Mouse (Mus musculus) lung, postnatal 36 days (tissue): ENCODE measurements at regions not wholly inside any gene's neighbourhood (a gene's known extent, or its start where the extent isn't known, plus 50 kb on each side); places are given as distances from the start of the nearest gene placed in this dataset.

Source experiments
- DNase-seq: peaks from one replicate; pipeline ENCODE4 v3.0.0; 2022; ENCODE audit warnings: mixed read lengths

- DNase-seq: no peak
These were observed 467.9 kb upstream of the Mef2c start for GRCm38 (mm10) chr13:83035962-83036361.

DNA sequence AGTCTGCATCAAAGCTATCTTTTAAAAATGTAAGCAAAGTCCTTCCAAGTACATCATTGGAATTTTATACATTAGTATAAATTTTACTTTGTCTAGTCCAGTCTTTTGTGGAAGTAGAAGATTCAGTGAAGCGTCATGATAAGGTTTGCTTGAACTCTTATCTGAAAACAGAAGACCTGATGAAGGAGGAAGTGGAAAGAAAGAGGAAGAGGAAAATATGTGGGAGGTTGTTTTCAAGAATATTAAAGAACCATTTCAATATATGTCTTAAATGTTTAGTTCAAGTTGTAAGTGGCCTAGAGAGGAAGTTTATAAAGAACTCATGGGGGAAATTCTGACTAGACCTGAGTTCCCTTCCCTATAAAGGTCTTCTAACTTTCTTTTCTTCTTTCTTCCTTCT lies 462.3 kb upstream of the Mef2c start:
- DNase-seq: no peak

- no peak for DNase-seq
These were observed 458.3 kb upstream of the Mef2c start for GRCm38 (mm10) chr13:83045516-83045915.

DNA sequence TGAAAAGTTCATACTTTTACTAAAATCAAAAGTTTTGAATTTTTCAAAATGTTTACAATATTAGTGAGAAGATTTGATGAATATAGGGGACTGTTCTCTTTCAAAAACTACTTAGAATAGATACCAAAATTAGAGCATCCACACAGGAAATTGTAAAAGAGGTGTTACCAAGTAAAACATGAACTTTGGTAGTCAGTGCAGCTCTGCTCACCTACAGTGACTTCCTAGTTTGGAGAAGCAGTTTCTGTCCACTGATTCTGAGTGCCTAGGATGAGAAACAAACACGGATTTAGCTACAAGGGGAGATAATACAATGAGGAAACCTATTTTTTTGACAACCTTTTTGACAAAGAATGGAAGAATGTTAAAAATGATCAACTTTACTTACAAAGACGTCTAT lies 457.9 kb upstream of the Mef2c start:
- DNase-seq: no peak

GRCm38 (mm10) chr13:83046571-83047123 lies 457.2 kb upstream of the Mef2c start:
- DNase-seq: no peak

DNA sequence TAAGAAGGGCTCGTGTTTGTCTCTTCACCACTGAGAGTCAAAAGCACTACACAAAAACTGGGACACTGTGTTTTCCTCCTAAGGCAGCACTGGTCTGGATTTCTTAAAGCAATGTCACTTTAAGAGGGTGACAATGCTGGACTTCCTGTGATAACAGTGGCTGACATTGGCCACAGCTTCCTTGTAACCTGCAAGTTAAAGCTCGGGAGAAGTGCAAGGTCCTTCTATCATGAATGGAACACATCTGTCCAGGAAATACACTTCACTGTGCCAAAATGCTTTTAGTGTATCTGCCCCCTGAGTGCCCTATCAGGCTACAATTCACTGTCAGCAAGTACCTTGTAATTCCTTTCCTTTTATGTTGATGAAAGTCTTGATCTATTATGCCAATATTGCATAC lies 448.0 kb upstream of the Mef2c start:
- no peak for DNase-seq

DNA sequence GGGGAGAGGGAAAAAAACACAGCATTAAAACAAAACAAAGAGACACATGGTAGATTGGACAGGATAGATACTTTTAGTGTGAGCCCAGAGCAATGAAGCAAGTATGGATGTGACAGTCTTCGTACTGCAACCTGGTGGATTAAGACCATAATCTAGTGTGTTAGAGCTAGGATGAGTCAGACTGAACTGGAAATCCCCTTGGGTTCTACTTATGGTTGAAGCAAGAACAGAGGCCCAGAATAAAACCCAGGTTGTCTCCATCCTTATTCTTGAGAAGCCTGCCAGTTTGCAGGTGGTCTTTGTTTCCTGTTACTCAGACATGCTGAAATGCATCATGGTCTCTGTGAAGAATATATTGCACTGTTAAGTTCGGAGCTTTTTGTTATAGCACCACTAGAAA lies 447.4 kb upstream of the Mef2c start:
- DNase-seq: no peak

DNA sequence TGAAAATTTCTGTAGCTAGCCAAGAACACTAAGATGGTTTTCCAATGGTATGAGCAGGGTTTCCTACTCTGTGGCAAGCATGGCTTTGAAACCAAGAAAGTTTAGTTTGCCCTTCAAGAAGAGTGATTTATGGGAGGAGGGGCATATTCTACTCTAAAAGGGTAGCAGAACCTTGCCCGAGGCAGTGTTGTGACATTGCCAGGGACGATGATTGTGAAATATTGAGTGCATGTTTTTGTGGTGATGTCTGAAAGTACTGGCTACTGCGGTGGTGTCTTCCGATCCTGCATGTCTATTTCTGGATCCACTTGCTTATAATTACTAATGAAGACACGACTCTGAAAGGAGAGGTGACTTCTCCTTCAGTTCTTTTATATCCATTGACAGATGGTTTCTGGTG lies 439.1 kb upstream of the Mef2c start:
- DNase-seq: peak; percentile 70

- DNase-seq: no peak
These were observed 438.6 kb upstream of the Mef2c start for GRCm38 (mm10) chr13:83065201-83065600.

- peak; percentile 60 for DNase-seq
These were observed 437.6 kb upstream of the Mef2c start for GRCm38 (mm10) chr13:83066115-83066753.

GRCm38 (mm10) chr13:83067496-83067895 lies 436.3 kb upstream of the Mef2c start:
- no peak for DNase-seq

DNA sequence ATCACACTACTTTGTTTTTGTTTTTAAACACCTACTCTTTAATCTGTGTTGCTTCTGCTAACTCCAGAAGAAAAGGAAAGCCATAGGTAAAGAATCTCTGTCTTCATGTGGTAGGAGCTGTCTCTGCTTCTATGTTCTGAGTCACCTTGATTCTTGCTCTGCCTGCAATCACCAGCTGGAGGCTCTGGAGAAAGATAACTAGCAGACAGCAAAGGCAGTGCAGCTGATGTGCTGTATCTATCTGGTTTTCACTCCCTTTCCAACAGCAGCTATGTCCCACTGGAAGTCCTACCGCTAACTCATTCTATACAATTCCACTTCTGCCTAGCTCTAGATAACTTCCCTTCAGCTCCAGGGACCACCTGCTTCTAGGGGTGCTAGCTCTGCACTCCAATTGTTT lies 435.2 kb upstream of the Mef2c start:
- no peak for DNase-seq

- no peak for DNase-seq
These were observed 434.5 kb upstream of the Mef2c start for GRCm38 (mm10) chr13:83069293-83069692.

DNA sequence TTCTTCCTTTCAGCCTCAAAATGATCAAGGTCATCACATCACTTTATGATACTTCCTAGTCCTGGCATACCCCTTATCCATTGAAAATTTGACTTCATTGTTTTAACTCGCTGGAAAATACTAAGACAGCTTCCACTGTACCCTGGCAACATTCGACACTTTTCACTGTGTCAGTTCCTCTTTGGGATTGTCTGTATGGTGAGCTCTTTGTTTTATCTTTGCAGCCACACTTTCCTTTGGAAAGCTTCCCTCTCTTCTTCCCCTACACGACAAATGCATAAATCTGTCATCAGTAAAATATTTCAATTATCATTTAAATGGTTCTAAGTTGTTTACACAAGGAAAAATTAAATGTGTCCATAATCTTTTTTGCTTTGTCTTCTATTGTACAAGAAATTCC lies 431.8 kb upstream of the Mef2c start:
- DNase-seq: no peak

DNA sequence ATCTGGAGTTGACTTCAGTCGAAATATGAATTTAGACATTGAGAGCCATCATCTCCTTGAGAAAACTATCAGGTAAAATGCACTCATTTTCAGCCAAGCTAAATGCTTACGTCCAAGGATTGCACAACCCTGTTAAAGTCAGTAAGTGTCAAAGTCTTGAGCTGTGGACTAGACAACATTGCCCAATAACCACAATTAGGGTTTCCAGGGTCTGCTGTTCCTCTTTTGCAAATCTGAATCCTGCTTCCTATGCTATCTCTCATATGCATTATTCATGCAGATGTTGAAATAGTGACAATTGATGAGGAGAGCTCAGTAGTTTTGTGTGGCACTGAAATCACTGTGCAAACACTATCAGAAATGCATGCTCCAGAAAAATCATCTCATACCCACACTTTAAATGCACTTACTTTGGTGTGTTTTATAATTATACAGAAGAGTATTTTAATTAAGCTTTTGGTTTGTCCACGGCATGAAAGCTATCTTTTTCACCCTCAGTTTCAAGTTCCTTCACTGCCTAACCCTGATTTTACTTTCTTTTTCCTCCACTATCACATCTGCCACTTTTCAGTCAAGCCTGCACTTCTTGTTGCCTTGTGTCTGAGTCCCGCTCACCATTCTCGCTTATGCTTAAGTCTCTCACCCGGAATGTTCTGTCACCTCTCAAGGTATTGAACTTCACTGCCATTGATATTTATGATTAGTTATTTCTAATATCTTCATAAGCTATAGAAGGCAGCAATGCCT lies 429.4 kb upstream of the Mef2c start:
- peak; percentile 52 for DNase-seq

DNA sequence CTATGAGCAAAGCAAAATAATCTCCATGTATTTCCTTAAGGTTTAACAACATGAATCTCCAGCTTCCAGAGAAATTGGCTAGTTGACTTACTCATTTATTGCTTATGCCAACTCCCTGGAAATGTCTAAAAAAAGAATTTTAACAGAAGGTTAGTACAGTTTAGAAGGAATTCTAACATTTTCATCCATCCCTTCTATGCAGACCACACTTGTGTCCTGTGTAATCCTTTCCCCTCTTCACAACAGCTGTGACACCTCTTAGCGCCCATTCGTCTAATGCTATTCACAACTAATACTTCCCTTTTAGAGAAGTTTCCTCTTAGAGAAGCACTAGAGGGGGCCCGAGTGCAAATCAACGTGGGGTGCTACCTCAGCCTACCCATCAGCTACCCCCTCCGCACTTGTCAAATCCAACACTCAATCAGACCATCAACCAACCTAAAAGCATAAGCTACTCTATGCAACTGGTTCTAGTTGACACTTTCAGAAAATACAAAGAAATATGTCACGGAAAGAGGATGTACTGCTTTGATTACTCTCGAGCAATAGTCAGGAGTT lies 428.4 kb upstream of the Mef2c start:
- peak; percentile 34 for DNase-seq

DNA sequence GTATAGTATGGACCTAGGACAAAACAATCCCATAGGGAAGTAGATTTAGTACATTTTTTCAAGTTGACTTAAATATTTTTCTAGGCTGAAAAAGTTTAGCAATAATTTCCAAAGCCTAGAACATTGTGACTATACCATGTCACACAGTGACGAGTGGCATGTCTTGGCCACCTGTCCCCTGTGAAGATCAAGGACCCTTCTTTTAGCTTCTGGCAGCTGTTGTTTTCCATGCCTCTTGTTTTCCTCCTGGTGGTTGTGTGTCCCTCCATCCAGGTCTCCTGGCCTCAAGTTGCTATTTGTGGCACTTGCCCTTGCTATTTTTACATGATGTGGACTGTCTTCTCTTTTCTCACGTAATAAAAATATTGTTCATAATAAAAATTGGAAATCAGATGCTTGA lies 427.2 kb upstream of the Mef2c start:
- DNase-seq: no peak

DNA sequence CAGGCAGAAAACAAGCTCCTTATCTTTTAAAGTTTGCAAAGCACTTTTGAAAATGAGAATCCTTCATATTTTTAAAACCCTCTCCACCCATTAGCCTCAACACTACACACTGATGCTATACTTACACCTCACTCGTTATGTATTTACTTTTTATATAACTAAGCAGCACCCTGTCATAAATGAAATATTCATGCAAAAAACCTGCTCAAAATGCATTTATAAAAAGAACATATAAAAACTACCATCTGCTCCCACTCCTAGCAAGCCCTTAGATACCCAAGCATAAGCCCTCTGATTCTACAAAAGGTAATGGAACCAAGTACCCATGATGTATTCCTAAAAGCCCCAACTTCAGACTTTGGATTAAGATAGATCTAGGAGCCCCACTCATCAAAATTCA lies 426.7 kb upstream of the Mef2c start:
- no peak for DNase-seq

GRCm38 (mm10) chr13:83079291-83079690 lies 424.5 kb upstream of the Mef2c start:
- no peak for DNase-seq

DNA sequence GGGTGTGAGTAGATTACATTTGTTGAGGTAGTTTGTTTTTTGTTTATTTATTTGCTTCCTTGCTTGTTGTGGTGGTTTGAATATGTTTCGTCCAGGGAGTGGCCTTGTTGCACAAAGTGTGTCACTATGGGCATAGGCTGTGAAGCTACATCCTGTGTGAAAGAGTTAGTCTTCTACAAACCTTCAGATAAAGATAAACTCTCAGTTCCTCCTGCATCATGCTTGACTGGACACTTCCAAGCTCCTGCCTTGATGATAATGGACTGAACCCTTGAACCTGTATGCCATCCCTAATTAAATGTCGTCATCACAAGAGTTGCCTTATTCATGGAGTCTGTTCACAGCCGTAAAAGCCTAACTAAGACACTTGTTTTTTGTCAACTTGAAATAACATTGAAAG lies 418.9 kb upstream of the Mef2c start:
- DNase-seq: no peak

DNA sequence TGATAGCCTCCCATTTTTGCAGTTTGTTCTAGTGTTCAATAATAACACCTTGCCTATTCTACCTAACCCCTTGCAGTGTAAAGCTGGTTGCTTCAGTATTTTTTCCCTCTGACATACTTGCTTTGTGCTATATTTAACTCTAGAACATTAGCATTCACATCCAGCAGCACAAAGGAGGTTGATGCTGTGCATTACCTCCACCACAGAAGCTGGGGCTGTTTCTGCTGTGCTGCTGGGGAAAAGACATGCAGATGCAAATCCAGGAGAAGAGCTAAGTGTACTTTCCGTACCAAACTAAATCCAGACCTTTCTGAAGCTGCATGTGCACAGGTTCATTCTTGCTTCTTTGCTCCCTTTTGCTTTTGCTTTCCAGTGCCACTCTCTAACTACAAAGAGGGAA lies 403.9 kb upstream of the Mef2c start:
- DNase-seq: no peak

- DNase-seq: no peak
These were observed 393.2 kb upstream of the Mef2c start for GRCm38 (mm10) chr13:83110610-83111009.

DNA sequence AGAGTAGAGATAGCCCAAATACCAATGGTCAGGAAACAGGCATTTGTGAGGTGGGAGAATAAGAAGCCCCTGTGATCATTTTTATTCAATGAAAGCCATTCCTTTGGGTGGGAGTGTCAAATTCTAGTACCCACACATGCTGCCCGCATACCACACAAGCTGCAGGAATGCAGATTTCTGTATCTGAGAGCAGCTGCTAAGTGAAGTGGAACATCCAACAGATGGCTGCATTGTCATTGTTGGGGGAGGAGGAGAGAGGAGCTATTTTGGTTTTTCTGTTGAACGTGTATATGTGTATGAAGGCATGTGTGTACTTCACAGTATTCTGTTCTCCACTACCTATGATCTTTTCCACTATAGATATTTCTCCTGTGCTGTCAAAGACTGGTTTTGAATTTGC lies 392.3 kb upstream of the Mef2c start:
- no peak for DNase-seq

DNA sequence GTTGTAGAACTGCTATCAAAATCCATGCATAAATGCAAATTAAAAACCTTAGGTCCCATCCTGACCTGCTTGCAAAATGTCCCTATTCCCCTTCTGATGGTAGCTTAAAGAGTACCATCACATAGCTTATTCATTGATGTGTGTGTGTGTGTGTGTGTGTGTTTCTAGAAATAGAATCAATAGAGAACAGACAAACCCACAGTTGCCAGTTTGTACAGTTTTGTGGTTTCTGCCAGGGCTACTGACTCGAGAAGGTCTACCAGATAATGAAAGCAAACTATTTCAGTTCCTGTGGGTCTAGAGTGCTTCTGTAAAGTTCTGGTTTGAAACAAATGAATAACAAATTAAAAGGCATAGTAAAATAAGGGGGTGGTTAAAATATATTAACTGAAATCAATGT lies 391.5 kb upstream of the Mef2c start:
- peak; percentile 8 for DNase-seq
